Mouse (Mus musculus) brain, embryonic 18.5 days (tissue): Measurements from ENCODE around the gene Pklr.
"Not testable (repeated sequence)": the region's sequence is repeated elsewhere in the genome, so short reads cannot be mapped to it uniquely, and the experiment has no call there.

Experiments
- DNase-seq: peaks from one replicate; pipeline ENCODE4 v3.0.0-alpha.2; 2012; ENCODE audit warnings: low read depth, low spot score

Pklr gene

DNA sequence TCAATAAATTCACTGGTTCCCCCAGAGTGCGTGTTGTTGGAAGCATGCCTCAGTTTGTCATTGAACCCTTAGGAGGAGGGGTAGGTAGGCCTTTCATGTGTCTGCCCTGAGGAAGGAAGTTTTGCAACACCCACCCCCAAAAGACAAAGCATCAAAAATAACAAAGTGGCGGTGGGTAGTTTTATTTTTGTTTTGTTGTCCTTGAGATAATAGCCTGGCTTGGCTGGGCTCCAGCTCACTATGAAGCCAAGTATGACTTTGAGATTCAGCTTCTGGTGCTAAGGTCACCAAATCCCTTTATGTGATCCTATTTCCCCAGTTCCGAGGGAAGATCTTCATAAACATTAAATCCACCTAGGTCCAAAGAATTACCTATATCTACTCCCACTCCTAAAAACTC lies 11.7 kb upstream of the Pklr start:
- DNase-seq: no peak

DNA sequence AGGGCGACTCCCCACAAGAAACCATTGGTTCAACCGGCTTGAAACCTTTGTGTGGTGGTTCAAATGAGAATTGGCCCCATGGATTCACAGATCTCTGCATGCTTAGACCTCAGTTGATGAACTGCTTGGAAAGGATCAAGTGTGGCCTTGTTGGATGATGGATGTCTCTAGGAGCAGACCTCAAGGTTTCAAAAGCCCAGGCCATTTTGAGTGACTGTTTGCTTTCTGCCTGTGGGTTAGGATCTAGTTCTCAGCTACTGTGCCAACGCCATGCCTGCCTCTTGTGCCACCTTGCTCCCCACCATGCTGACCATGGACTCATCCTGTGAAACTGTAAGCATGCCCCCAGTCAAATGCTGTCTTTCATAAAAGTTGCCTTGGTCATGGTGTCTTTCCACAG lies 10.0 kb upstream of the Pklr start:
- no peak for DNase-seq

GRCm38 (mm10) chr3:89129908-89130307 lies 6.0 kb upstream of the Pklr start:
- DNase-seq: no peak

GRCm38 (mm10) chr3:89131816-89132215 lies 4.1 kb upstream of the Pklr start:
- DNase-seq: no peak

DNA sequence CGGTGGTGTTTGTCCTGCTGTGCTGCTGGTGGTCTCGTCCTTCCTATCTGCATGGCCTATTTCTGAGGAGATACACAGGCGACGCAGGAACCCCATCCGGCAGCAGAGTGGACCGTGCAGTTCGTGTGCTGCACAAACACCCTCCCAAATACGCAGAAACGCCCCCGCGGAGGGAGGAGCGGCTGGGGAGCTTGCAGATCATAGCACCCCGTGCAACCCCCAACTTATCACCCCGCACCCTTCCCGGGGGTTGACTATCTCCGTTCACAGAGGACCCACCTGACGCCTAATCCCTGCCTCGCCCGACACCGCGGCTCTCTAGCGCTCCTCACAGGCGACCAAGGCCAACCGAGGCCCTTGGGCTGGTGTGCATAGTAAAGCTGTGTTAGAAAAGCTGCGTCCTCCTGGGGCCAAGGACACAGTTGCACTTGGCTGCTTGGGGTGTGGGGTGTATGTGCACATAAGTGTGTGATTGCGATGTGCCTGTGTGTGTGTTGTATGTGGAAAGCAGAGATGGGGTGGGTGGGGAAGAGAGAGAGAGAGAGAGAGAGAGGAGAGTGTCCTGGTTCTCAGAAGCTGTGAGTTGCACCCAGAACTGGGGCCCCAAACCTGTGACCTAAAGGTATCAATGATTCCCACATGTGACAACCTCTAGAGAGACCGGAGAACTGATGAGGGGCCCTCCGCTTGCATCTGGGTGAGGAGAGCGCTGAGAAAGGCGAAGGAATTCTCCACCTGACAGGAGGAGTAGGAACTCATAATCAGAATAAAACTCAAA lies 3.5 kb upstream of the Pklr start:
- no peak for DNase-seq

DNA sequence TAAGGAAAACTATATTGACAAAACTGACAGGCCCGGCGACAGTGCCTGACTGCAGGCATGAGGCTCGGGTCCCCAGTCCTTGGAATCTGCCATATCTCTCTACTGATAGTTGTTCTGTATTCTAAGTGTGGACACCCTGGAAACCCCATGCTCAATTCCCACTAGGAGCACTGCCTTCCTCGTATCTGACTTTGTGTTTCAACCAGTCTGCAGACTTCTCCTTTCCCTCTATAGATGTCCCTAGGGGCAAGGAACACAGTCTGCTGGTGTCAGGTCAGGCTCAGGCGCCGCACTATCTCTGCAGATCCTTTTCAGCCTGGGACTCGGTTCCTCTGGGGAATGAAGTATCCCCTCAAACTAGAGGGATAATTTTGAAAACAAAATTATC lies 2.9 kb upstream of the Pklr start:
- no peak for DNase-seq

- DNase-seq: no peak
Measured at GRCm38 (mm10) chr3:89133752-89134151, 2.2 kb upstream of the Pklr start.

GRCm38 (mm10) chr3:89136365-89136764 lies 423 bp downstream of the Pklr start:
- no peak for DNase-seq

DNA sequence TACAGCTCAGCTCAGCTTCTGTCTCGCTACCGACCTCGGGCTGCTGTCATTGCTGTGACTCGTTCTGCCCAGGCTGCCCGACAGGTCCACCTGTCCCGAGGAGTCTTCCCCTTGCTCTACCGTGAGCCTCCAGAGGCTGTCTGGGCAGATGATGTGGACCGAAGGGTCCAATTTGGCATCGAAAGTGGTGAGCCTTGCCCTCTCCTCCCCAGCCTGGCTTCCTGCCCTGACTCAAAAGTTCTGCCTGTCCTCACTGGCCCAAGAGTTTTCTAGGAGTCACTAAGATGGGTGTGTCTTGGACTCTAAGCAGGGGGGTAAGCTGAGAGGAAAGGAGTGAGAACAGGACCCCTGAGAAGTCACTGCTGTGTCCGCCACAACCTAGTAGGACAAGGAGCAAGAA lies 8.9 kb downstream of the Pklr start:
- DNase-seq: no peak

DNA sequence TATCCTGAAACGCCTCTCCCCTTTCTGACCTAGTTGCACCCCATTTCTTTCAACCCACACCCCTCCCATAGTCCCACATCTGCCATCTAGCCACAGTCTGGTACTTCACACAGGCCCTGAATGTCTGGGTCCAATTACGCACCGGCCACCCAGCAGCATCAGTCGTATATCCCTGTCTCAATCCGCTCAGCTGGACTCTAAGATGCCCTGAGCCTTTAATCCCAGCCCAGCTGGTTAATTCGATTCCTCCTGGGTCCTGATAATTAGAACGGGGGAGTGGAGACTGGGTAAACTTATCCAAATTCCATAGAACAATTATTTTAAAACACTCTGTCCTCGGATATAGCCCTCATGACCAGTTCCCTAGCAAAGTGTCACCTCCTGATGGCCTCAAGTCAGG lies 9.6 kb downstream of the Pklr start:
- no peak for DNase-seq

DNA sequence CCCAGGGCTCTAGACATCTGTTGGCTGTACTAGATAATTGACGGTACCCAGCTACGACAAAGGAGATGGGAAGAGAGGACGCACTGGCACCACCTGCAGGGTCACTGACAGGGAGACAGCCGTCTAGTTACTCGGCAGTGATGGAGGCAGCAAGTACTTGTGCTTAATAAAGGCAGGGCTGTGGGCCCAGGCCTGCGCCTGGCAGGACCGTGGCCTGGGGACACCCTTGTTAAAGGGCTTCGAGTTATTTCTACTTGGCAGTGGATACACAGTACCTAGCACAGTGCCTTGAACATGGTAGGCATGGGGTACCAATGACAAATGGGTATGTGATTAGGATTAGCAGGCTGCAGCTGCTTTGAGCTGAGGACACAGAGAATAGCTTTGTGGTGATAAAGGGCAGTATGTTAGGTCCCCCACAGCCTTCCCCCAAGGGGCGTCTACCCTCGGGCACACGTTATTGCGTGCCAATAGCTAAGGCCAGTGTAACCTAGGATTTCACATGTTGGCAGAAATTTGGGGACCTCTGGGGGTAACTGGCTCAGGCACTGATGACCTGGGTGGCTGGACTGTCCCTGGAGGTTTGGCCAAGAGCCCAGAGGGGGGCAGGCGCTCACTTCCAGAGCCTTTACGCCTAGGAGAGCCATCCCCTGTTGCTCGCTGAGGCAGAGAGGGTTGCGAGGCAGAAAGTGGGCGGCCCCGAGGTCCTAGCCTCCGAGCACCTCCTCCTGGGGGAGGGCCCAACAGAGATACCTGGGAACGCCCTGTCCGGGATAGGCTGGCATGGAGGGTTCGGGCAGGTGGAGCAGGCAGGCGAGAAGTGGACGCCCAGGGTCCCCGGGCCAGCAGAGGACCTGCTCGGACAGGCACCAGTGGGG lies 11.4 kb downstream of the Pklr start:
- DNase-seq: no peak

GRCm38 (mm10) chr3:89147979-89148311 lies 12.0 kb downstream of the Pklr start:
- DNase-seq: no peak

DNA sequence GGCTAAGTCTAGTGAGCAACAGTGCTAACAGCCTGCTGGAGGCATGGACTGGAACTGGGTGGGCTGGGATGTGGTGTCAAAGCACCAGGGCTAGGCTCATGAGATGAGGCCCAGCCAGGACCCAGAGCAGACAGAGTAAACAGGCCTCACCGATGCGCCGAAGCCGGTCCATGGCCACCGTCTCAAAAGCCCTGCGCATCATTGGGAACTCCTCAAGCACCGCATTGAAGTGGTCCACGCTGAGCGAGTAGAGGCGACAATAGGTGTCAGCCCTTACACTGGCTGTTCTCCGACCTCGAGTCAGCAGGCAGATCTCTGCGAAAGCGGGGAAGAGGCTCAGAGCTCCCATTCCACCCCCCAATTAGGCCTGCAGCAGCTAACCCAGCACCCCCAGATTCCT lies 12.6 kb downstream of the Pklr start:
- no peak for DNase-seq

DNA sequence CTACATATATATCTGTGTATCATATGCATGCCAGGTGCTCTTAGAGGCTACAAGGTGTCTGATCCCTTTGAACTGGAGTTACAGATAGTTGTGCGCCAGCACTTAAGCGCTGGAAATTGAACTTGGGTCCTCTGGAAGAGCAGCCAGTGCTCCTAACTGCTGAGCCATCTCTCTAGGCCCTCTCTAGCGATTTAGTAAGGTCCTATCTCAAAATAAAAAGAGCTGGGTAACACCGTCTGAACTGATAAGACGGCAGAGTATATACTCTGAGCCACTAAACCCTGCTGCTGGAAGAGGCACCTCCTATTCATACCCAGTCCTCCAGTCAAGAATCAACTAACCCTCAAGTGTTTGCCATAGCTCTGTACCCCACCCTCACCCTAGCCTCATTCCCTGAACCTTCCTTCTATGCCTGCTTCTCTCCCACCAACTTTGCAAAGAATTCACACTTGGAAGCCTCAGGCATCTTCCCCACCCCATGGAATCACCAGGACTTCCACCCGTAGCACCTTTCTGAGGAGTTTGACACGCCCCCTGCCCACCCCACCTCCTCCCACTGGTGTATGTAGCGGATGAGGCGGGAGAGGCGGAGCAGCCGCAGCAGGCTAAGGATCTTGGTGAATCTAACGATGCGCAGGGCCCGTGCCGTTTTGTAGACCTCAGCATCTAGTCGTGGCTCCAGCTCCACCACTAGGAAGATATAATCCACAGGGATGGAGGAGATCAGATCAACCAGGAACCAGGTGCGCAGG lies 16.3 kb downstream of the Pklr start:
- DNase-seq: no peak

- DNase-seq: no peak
Measured at GRCm38 (mm10) chr3:89156951-89157350, 21.0 kb downstream of the Pklr start.

DNA sequence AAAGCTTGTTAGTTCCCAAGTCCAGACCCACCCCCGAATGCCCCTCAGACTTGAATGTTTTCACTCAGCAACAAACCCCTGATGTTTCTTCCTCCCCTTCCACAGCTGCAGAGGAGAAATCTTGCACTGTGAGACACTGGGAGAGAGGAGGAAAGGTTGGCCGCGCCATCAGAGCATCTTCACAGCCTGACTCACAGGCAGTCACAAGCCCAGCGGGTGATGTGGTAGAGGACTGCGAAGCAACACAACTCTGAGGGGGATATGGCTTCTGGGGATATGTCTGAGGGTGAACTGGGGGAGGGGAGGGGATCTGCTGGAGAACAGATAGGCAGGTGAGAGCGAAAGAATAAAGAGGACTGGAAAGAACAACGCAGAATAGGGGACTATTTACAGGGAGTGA lies 22.7 kb downstream of the Pklr start:
- no peak for DNase-seq

DNA sequence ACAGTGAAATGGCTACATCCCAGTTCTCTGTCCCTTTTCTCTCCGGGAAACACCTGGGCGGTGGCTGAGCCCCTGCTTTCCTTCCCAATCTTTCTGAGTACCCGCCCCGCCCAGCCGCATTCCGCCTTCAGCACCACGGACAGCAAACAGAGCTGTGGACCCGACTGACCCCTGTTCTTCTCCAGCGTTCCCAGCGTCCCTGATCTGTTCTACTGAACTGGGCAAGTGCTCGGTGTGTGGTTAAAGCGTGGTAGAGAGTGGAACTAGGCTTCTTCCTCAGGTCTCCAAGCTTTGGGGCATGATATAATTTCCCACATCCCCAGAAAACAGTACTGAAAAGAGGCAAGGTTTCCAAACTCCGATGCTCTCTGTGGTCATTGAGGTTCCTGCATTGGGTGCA lies 23.3 kb downstream of the Pklr start:
- no peak for DNase-seq

DNA sequence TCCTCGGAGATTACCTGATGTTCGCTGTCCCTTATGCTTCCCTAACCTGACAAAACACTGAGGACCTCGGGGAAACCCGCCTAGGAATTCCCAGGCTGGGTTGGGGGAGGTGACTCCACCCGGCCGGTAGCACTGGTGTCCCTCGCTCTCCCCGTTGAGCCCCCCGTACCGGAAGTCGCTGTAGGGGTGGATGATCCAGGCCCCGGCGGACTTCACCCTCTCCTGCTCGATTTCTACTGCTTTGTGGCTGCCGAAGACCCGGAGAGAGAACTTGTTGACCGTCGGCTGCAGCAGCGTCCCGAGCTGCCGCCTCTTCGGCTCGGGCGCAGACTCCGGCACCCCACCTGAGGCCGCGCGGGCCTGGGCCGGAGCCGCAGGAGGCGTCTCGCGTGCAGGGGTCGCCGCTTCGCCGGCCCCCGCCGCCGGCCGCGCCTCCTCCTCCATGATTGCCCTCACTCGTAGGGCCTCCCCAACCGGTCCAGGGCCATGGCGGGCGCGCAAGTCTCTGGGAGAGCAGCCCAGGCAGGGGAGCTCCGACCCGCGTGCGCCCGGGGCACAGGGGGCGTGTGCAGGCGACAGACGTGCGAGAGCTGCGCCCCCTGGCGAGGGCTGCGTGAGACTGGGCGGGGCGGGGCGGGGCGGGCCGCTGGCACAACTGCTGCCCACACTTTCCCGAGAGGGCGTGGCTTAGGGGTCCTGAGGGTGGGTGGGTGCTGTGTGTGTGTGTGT lies 23.8 kb downstream of the Pklr start, which contains the start of gene Hcn3:
Gene Hcn3 (minus strand): TSS at position 581 of the 729 bp plus-strand sequence.
- no peak for DNase-seq

DNA sequence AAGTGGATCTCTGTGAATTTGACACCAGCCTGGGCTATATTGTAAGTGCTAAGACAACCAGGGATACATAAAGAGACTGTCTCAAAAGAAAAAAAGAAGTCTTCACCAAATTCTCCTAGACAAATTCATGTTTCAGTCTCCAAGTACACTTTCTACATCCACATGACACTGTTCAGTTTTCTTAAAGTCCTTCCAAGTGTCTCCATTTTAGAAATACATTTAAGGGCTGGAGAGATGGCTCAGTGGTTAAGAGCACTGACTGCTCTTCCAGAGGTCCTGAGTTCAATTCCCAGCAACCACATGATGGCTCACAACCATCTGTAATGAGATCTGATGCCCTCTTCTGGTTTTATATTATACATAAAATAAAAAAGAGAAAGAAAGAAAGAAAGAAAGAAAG lies 25.3 kb downstream of the Pklr start:
- not testable (repeated sequence) for DNase-seq

- DNase-seq: no peak
Measured at GRCm38 (mm10) chr3:89161786-89162185, 25.8 kb downstream of the Pklr start.

- no peak for DNase-seq
Measured at GRCm38 (mm10) chr3:89163123-89163522, 27.2 kb downstream of the Pklr start.
